Mouse (Mus musculus): Measurements from ENCODE around the gene Angptl7.

DNA sequence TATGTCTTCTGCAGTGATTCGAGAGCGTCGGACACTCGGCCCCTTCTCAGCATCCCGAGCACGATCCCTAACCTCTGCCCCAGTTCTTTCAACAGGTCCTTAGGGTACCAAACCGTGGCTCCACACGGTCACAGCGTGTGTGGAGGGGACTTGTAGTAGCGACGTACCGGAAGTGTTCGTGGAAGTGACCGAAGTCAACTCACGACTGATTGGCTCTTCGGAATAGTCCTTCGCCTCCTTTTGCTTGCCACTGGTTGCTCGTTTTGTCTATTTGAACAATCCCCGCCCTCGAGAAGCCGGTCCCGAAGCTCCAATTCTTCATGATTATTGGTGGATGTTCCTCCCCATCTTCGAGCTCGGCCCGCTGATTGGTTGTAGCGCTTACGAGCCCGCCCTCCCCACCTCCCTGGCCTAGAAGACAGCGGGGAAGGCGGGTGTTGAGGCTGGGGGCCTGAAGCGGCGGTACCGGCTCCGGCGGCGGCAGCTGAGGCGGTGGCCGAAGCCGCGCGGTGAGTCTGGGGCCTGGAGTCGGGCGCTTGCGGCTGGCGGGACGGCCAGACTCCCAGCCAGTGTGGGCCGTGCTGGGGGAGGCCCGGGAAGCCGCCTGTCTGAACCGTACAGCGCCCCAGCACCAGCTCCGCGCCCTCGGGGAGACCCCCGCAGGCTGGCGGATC is 51.9 kb downstream of the Angptl7 start, which contains the start of gene Mtor:
- TF ChIP-seq CTCF (IDR thresholded peaks at IDR 0.05; ENCODE audit: borderline replicate concordance, control insufficient read depth, extremely low read depth, insufficient read depth, low read length, poor library complexity): 0 out of 2 replicates have a peak, but pooled peaks have one; percentile 13
- TF ChIP-seq POLR2A (IDR thresholded peaks at IDR 0.05; ENCODE audit: control insufficient read depth, extremely low read depth, insufficient read depth, low read length, poor library complexity): peak; percentile 85
